Mouse (Mus musculus) liver, adult 2 months (tissue): ENCODE data around the gene Tent4b.

Experiments used
- CTCF ChIP-seq: fragments of 200-500 bp; IDR thresholded peaks from 2 replicates; pipeline ENCODE4 v1.5.1; 2011; ENCODE audit warnings: low read depth, low read length, control low read depth
- POLR2A ChIP-seq: fragments of 200-500 bp; IDR thresholded peaks from 2 replicates; pipeline ENCODE4 v1.6.1; 2011; ENCODE audit warnings: low read length, control low read depth; ENCODE audit not compliant: insufficient read depth; ENCODE audit errors: extremely low read depth

GRCm38 (mm10) chr8:88185716-88186115, 13.3 kb upstream of the Tent4b start:
- TF ChIP-seq CTCF: no peak
- no peak for TF ChIP-seq POLR2A
